In genomic region chr1:43766328-43766727, GRCm38 (mm10) we compare ENCODE assay signal across 14 mouse cellular contexts. TPM values are rescaled to one million over a fixed set of nuclear protein-coding genes. Genes with fewer than 3 reads are reported as not detected.
"Had no signal": no experiment of that assay in that cellular context is flagged by ENCODE, and none has a peak within 500 bp of the region (broad histone marks: within the 10 kb centered on the region; RNA-seq: fewer than 3 reads in every experiment).

No protein-coding gene starts in this region.

- H3K4me3 ChIP-seq: limb, embryonic 10.5 days; liver, embryonic 15.5 days; midbrain, embryonic 10.5 days; neural tube, embryonic 12.5 days had no signal

- H3K27ac ChIP-seq: limb, embryonic 10.5 days; liver, embryonic 15.5 days; midbrain, embryonic 10.5 days; neural tube, embryonic 12.5 days; stomach, postnatal 0 days had no signal

- H3K4me1 ChIP-seq: liver, embryonic 15.5 days; midbrain, embryonic 10.5 days; neural tube, embryonic 12.5 days had no signal

- H3K9ac ChIP-seq: liver, embryonic 15.5 days; lung, embryonic 14.5 days; neural tube, embryonic 12.5 days had no signal

- H3K27me3 ChIP-seq: liver, embryonic 15.5 days; neural tube, embryonic 12.5 days had no signal

- H3K4me2 ChIP-seq: liver, embryonic 11.5 days; liver, embryonic 15.5 days; lung, embryonic 14.5 days; neural tube, embryonic 12.5 days had no signal

- H3K9me3 ChIP-seq: limb, embryonic 10.5 days; liver, embryonic 15.5 days; midbrain, embryonic 10.5 days; neural tube, embryonic 12.5 days had no signal

- DNase-seq: kidney, postnatal 25 days; lung, embryonic 14.5 days; lung, postnatal 10 days; lung, postnatal 4 days; midbrain, embryonic 14.5 days; thymus, postnatal 25 days had no signal

RNA-seq across cellular contexts. Expression of gene 1500015O10Rik, which starts 35.9 kb away (rescaled TPM):
- total RNA-seq: megakaryocyte, adult 5-6 weeks; neutrophil, adult 5-6 weeks had no signal
- polyA plus RNA-seq: limb, embryonic 10.5 days had no signal
